Mouse (Mus musculus) ES-E14 (cell line): ENCODE data around the gene Pld6.

ENCODE experiments used
- CHD2 ChIP-seq: IDR thresholded peaks from 2 replicates; pipeline ENCODE4 v1.6.1; 2014; ENCODE audit warnings: mild to moderate bottlenecking, low read depth, low read length, inconsistent platforms
- HCFC1 ChIP-seq: IDR thresholded peaks from 2 replicates; pipeline ENCODE4 v1.6.1; 2012; ENCODE audit warnings: low read length, inconsistent platforms, borderline replicate concordance; ENCODE audit not compliant: insufficient read depth
- ZC3H11A ChIP-seq: IDR thresholded peaks from 2 replicates; pipeline ENCODE4 v1.6.1; 2012; ENCODE audit warnings: low read depth, mild to moderate bottlenecking, inconsistent platforms, low read length, borderline replicate concordance

GRCm38 (mm10) chr11:59758191-59758985 lies 29.1 kb downstream of the Pld6 start:
- TF ChIP-seq ZC3H11A = no peak
- no peak for TF ChIP-seq HCFC1
- no peak for TF ChIP-seq CHD2
